Mouse (Mus musculus) left cerebral cortex, adult 8-10 months (tissue): ENCODE measurements around the gene Arnt2. TPM values are rescaled to one million over a fixed set of nuclear protein-coding genes. Genes with fewer than 3 reads are reported as not detected.

Experiments used
- DNase-seq, 2 experiments: peaks; one replicate each; pipeline ENCODE4 v3.0.0; 2022; ENCODE audit warnings: low spot score in 2 of 2
- total RNA-seq, 4 experiments: library from RNA; stranded (reverse); gene quantifications; 2 replicates each; pipeline ENCODE4 v1.2.4; 2022

Gene Arnt2
- total RNA-seq, 4 experiments from 2014 or later: 205 to 240 (median 236) TPM

DNA sequence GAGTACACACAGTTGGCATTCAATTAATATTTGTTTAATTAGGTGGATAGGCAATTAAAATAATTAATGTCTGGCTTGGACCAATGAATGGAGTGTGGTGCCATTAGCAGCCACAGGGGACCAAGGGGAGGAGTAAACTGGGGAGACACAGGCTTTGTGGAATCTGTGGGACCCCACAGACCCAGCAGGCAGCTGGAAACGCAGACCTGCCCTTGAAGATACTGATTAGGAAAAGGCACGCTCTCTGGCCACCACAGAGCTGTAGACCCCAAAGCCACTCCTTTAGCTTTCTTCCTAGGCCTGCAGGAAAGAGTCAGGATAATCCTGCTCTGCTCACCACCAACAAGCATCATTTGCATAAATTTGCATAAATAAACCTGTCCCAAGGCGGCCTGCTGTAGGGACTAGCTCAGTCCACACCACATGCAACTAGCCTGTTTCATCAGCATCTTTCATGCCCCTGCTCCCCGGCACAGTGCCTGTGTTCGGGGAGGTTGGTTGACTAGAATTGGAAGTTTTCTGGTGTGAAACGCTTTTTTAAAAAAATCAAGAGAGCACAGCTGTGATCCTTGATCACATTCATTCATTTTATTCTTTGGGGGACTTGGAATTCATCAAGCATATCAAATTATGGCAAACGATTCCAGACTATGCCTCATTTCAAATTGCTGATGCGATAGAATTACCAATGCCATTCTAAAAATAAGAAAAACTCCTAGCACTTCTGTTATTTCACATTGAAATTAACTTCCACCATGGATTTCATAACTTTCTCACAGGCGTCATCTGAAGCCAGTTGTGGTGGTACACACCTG lies 8.1 kb downstream of the Arnt2 start:
- no peak for DNase-seq

DNA sequence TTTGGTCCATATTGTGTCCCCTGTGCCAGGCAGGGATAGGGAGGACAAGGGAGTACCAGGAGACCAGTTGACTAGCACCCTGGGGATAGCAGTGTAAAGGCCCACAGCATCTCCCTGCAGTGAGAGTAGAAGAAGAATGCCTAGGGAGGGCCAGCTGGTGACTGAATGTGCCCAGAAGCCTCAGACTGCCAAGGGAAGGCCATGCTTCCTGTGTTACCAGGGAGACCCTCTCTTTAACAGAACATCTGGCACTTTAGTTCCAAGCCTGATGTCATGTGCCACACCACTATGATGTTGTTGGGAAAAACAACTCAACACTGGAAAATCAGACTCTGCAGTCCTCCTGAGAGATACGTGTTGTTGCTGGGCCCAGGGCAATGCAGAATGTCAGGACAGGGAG lies 12.7 kb downstream of the Arnt2 start:
- no peak for DNase-seq

DNA sequence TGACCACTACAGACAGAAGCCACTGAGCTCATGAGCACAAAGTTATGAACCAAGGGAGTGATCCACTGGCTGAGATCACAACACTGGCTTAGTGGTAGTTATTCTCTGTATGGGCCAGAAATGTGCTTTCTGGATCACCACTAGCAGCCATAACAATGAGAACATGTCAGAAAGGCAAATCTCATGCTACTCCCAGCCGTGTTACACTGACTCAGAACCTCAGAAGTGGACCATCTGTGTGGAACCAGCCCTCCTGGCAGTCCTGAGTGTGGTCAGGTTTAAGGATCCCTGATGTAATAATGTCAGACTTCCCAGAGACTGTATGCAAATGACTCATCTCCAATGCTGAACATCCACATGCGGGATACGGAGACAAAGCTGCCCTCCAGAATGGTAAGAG lies 13.4 kb downstream of the Arnt2 start:
- DNase-seq: no peak

DNA sequence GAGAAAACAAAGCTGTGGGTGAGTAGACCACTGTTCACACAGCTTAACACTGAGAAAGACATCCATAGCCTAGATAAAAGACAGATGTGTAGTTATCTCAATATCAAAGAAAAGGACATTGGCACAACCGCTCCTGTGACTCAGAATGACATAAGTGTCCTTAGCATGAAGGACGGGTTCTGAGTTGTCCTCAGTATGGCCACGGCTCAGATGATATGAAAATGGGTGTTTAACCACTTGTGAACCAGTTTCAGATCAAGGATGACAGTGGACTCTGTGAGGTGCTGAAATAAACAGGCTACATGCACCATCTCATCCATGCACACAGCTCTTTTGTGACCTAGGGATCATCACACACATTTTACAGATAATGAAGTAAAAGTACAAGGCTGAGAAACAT lies 22.1 kb downstream of the Arnt2 start:
- DNase-seq: no peak

DNA sequence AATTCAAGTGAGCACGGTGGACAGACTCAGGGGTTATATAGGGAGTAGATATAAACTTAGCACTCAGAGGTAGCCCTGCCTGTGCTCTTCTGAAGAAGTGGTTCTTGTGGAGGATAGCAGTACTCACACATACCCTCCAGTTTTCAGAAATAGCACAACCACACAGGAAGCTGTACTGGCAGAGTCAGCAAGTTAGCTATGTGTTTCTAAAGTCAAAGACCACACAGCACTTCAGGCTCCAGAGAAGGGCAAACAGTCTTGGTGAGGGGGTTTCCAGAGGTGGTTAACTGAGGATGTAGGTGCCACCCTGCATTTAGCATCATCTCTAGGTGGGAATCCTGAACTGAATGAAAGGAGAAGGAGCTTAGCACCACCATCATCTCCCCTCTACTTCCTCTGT lies 23.5 kb downstream of the Arnt2 start:
- no peak for DNase-seq

DNA sequence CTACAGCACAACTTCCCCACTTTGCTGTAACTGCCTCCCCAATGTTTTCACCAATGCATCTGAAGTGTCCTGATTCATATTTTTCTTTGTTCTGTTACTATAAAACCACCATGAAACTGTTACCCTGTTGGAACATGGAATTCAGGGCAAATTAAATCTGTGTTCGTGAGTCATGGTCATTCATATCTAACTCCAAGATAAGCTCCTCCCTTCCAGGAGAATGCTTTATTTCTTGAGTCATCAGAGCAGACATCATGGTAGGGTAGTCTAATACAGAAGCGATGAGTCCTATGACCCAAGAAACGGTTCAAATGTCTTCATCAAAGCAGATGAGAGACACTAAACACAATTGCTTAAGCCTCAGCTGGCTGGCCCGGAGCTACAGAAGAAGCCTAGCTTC lies 25.2 kb downstream of the Arnt2 start:
- no peak for DNase-seq

DNA sequence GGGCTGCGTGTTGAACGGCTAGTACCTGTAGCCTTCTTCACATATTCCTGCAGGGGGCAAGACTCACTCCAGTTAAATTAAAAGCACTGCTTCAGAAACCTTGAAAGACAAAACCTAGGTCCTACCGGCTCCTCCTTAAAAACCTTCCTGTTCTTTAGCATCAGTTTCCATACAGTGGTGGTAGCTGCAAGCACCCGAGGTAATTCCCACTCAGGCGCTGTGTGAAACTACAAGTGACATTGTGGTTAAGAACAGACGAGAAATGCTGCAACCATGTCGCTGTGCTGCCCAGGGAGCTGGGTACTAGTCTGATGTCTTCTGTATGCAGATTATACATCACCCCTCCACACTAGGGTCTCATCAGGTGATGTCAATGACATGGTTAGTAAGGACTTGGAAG lies 25.9 kb downstream of the Arnt2 start:
- no peak for DNase-seq

DNA sequence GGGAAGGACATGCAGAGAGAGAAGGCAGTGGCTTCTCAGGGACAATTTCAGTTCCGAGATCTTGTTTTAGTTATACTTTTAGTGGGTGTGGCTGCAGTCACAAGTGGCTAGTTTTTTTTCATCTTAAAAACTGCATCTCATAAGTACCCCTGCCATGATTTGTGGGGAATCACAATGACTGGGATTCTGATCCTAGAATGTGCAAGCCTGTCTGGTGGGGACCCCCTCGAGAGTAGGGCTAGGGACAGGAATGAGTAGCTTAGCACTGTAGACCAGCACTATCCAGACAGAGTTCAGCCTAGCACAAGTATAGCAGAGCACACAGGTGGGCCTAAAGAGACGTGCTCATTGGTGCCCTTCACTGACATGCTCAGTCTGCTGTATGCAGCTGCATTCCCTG lies 27.6 kb downstream of the Arnt2 start:
- no peak for DNase-seq

DNA sequence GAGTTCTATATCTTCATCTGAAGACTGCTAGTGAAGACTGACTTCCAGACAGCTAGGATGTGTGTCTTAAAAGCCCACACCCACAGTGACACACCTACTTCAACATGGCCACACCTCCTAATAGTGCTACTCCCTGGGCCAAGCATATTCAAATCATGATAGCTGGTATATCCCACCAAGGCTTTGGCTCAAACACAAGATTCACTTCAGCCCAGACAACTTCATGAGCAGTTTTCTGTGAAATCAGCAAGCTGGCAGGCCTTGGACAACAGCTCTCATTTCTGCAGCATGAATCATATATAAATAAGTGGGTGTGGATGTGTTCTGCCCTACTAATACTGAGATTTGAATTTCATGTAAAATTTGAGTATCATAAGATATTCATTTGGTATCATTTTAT lies 29.2 kb downstream of the Arnt2 start:
- no peak for DNase-seq

DNA sequence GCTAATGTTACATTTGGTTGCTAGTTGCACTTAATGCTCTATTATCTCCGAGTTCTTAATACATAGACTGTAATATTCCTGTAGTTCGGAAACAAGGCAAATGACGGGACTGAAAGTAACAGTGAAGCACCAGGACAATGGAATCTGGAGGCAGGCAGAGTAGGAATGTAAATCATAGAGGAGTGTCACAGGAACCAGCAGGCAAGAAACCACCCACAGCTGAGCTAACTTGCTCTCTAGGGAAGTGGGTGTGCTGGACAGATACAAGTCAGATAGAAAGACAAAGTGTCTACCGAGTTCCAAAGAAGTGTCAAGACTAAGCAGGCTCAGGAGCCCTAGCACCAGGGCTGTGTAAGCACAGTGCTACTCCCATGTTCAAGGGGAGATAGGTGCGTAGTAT lies 32.6 kb downstream of the Arnt2 start:
- DNase-seq: no peak

DNA sequence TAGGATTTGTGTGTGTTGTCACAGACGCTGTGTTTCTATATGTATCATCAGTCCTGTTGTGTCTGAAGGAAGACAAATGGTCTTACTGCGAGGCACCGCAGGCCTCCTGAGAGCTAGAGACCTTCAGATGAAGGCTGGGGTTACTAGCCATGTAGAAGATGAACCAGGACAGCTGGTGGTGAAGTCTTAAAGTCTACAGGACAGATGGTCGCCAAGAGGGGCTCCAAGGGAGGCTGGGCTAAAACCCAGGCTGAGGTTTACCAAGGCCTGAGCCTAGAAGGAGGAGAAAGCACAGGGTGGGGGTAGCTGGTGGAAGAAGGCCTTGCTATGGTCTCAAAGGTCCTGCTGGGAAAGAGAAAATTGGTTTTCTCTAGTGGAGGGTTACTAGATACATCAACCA lies 36.3 kb downstream of the Arnt2 start:
- no peak for DNase-seq

DNA sequence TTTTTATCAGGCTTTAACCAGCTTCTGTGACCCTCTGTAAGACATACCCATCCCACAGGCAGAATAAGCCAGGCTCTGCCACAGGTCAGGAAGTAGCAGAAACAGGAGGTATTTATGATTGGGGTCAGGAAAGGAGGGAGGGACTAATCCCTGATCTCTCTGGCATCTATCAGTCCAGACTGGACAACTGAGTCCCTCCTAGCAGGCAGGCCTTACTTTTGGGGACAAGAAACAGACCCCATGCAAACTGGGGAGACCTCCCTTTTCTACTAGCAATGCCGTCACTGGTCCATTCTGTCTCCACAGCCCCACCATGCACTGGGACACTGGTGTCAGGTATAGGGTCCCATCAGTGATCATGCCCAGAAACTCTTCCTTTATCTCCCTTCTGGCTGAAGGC lies 37.1 kb downstream of the Arnt2 start:
- no peak for DNase-seq

DNA sequence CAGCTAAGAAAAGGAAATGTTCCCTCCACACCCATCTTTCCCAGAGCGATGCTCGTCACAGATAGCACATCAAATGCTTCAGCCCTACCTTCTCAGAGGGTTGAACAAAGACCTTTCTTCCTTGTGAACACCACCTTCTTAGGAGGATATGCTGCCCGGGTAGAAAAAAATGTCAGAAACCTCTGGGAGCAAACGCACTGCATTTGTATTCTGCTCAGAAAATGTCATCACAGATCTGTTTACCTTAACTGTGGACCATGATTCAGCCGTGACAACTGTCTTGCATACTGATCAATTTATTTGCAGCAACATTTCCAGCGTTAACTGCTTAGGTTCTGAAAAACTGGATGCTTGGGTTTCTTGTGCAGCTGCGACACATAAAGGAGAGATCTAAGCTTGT lies 37.7 kb downstream of the Arnt2 start:
- DNase-seq: no peak

DNA sequence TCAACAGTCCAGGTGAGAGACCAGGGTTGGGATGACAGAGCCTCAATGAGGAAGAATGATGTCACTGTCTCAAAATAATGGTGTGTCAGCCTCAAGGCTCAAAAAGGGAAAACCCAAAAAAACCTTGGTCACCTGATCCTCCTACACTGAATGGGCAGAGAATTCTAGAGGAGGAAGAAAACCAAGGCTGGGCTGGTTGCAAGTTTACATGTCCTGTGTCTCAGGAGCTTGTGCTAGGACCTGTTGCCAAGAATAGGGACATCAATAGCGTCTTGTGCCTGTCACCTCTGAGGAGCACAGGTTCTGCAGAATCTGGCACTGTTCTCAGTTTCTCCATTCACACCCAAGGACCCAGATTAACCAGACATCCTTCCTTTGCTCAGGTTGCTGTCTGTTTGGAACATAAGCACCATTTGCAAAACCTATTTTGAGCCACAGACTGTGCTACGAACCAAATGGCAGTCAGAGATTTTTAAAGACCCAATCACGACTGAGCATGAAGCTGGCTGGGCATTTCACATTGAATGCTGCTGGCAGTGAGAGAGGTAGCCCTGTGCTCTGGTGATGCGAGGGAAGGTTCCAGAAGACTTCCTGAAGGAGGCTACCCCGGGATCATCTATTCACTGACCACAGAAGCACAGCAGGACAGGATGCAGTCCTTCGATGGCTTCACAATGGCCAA lies 38.9 kb downstream of the Arnt2 start:
- peak; percentile 28 to 68 for DNase-seq

DNA sequence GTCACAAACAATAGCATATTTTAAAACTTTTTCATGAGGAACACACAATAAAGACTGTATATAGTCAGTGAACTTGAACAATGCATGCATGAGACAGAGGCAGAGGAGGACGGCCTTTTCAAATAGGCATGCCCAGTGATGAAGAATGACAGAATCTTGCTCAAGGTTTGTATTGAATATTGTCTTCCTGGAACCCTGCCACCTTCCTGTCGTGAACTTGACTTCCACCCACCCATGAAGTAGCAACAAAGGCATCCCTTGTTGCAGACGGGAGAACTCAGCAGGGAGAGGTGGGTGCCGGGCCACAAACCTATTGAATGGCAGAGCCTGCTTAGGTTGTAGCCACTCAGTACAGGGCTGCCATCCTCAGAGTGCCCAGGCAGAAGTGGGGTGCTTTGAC lies 43.7 kb downstream of the Arnt2 start:
- no peak for DNase-seq

DNA sequence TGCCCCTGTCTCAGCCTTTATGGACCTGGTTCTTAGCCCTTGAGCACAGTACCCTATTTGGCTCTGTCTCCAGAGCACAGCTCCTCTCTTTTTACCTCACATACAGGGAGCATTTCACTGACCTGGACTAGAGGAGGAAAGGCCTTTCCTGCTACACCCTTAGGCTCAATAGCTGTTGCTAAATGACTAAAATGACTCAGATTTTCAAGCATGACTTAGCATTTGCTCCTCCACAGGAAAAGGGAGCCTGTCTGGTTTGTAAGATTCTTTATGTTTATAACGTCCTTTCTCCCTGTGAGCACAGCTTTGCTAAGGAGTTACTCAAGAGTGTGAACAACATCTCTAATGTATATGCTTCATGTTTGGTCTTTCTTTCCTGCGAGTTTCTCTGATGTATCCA lies 47.3 kb downstream of the Arnt2 start:
- no peak for DNase-seq

DNA sequence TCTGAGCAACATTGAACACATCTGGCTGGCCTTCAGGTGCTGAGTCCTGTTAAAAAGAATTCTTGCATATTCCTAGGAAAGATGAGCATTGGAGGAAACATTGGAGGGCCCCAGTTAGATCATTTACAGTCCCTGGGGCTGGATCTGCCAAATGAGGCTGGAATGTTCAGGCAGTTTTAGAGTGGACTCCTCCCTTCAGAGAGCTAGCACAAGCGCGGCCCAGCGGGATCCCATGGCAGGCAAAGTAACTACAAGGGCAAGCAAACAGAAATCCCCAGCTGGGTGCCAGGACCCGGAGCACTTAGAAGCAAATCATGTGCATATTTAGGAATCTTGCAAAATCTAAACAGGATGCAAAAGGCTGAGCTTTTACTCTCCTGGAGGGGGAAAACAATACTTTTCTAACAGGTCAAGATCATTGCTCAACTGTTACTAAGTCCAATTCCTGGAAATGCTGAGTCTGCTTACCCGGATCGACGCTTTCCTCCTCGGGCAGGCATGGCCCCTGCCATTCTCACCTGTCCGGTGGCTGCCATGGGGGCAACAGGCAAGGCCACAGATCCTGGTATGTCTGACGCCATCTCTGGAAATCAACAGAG lies 48.8 kb downstream of the Arnt2 start:
- no peak for DNase-seq

DNA sequence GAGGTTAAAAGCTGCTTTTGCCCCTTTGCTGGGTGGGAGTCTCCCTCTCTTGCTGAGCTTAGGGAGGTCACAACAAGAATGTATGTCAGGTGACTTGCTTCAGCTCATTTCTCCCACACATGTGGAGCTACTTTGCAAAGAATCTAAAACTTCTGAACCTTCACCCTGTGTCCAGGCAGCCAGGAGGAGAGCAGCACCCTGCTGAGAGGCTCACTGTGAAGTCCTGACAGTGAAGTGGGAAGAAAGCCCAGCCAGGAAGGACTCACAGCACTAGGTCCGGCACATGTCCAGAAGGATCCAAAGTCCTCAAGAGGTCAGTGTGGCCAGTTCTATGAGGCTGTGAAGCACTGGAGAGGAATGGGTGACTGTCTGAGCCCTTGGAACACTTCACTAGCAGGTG lies 51.5 kb downstream of the Arnt2 start:
- no peak for DNase-seq

DNA sequence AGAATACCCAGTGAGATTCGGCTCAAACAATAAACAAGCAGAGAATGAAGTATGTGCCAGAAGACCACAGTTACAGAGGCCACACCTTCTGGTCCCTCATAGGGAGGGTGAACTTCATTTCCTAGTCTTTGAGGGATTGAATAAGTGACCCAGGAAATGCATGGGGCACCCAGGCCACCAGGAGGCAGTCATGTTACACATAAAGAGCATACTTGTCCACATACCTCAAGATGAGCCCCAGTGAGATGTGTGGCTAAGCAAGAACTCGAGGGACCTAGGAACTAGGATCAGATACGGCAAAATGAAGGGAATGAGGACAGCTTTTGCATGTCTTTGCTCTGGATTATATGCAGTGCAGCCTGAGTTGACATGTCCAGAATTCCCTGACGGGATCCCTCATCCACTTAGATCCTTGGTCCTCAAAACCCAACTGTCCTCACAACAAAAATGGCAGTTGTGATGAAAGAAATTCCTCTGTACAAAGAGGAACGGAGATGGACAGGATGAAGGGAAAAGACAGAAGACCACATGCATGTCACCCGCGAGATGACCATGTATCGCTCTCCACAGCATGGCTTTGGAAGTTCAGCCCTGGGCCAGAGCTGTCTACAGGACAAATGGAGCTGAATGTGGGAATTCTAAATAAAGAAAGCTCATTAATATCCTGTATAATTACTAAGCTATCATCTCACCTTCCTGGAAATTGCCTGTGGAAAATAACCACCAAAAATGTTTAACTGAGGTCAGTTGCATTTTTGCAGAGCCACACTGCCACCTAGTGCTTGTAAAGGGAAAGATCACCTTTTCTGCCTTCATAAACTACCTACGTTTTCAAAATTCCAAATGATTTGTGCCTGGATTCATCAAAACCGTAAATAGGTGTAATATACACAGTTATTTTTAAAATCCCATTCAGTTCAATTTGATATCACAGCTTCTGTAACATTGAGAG lies 54.1 kb downstream of the Arnt2 start:
- peak; percentile 45 to 69 for DNase-seq

DNA sequence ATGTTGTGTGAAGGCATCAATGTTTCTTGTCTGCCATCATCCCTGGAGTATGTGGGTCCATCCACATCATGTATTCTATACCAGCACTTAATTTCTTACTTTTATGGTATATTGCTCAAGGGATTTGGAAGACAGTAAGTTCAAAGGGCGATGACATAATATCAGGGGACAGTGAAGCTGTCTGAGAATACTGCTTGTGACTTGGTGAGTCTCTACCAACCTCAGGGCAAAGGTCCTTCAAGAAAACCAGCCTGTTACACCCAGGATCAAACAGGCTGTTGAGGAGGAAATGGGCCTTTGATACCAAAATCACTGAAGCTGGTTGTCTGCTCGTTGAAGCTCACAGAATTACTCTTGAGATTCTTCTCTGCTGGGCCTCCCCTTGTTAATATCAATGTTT lies 55.1 kb downstream of the Arnt2 start:
- no peak for DNase-seq

DNA sequence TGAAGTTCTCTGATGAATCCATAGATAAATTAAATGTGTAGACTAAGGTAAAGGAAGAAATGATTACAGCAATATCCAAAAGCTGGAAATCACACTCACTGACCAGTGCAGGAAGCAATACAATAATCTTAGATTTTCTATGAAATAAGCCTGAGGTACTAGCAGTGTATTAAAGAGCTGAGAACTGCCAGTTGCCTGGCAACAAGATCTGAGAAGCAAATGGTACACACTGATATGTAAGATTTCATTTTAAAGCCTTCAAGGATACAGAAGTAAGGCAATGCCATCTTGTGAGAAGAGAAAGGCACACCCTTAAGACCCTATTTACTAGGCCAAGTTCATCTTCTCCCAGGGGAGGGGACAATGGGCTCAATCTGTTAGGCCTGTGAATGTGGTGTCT lies 59.4 kb downstream of the Arnt2 start:
- DNase-seq: no peak

DNA sequence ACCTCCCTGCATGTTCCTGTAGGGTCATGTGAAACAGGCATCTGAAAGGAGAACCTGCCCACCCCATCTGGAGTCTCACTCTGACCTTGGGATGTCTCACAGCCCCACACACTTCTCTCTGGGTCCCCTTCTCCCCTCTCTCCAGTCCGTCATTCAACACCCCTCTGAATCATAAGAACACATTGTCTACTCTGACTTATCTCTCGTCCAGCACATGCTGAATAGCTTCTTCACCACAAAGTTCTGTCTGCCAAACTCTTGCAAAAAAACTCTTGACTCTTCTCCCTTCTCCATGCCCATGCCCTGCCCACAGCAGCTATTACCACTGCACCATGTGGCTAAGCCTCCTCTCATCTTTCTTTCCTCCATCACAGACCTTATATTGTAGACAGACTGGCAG lies 60.0 kb downstream of the Arnt2 start:
- DNase-seq: no peak
